Mouse (Mus musculus): ENCODE measurements around the gene Immp2l. TPM values are rescaled to one million over a fixed set of nuclear protein-coding genes. Genes with fewer than 3 reads are reported as not detected.

Gene Immp2l
- polyA plus RNA-seq, 1 experiment from 2014 or later = 16.6 TPM

GRCm38 (mm10) chr12:41111456-41111855 is 87.6 kb downstream of the Immp2l start:
- 28% methylated on average over 1 of the region's 1 CpGs for WGBS

GRCm38 (mm10) chr12:41112137-41112536 is 88.2 kb downstream of the Immp2l start:
- Histone ChIP-seq H3K27me3 (no peaks in the 10 kb centered on the region), H3K4me2 (no peak overlapping the region), H3K9me3 (no peaks in the 10 kb centered on the region), H3K4me3 (no peak overlapping the region), H3K36me3 (no peaks in the 10 kb centered on the region), H3K27ac (no peak overlapping the region), H3K9ac (no peak overlapping the region), H3K4me1 (no peaks in the 10 kb centered on the region)
- ATAC-seq (ENCODE audit: insufficient number of reproducible peaks, insufficient read depth, low FRiP score, low TSS enrichment, low read depth) = no peak
- WGBS = 71% methylated on average over 6 of the region's 6 CpGs

More at GRCm38 (mm10) chr12:41111456-41111855, 87.6 kb downstream of the Immp2l start:
- Histone ChIP-seq H3K4me2 (no peak overlapping the region), H3K4me1 (no peaks in the 10 kb centered on the region), H3K27ac (no peak overlapping the region), H3K27me3 (no peaks in the 10 kb centered on the region), H3K9me3 (no peaks in the 10 kb centered on the region), H3K9ac (no peak overlapping the region), H3K4me3 (no peak overlapping the region), H3K36me3 (no peaks in the 10 kb centered on the region)
- ATAC-seq (ENCODE audit: insufficient number of reproducible peaks, insufficient read depth, low FRiP score, low TSS enrichment, low read depth) = no peak

- Histone ChIP-seq H3K4me2 (no peak overlapping the region), H3K4me1 (no peaks in the 10 kb centered on the region), H3K9ac (no peak overlapping the region), H3K36me3 (no peaks in the 10 kb centered on the region), H3K27me3 (no peaks in the 10 kb centered on the region), H3K27ac (no peak overlapping the region), H3K4me3 (no peak overlapping the region), H3K9me3 (no peaks in the 10 kb centered on the region)
- ATAC-seq (ENCODE audit: insufficient number of reproducible peaks, insufficient read depth, low FRiP score, low TSS enrichment, low read depth) = no peak
Observed at GRCm38 (mm10) chr12:41118358-41118757, 94.5 kb downstream of the Immp2l start.

- no peak for ATAC-seq (ENCODE audit: insufficient number of reproducible peaks, insufficient read depth, low FRiP score, low TSS enrichment, low read depth)
- WGBS = 86% methylated on average over 6 of the region's 6 CpGs
- H3K9ac ChIP-seq = no peak overlapping the region
Observed at GRCm38 (mm10) chr12:41119657-41120056, 95.8 kb downstream of the Immp2l start.

GRCm38 (mm10) chr12:41123207-41123606 is 99.3 kb downstream of the Immp2l start:
- no peak overlapping the region for H3K9ac ChIP-seq
- ATAC-seq (ENCODE audit: insufficient number of reproducible peaks, insufficient read depth, low FRiP score, low TSS enrichment, low read depth) = no peak
- H3K4me3 ChIP-seq = no peak overlapping the region
- no peaks in the 10 kb centered on the region for H3K27me3 ChIP-seq
- no peaks in the 10 kb centered on the region for H3K9me3 ChIP-seq
- no peak overlapping the region for H3K27ac ChIP-seq
- no peak overlapping the region for H3K4me2 ChIP-seq
- H3K36me3 ChIP-seq = no peaks in the 10 kb centered on the region
- WGBS = 84% methylated on average over 2 of the region's 2 CpGs
- no peaks in the 10 kb centered on the region for H3K4me1 ChIP-seq

More at GRCm38 (mm10) chr12:41119657-41120056, 95.8 kb downstream of the Immp2l start:
- Histone ChIP-seq H3K27ac (no peak overlapping the region), H3K9me3 (no peaks in the 10 kb centered on the region), H3K4me2 (no peak overlapping the region), H3K4me3 (no peak overlapping the region), H3K27me3 (no peaks in the 10 kb centered on the region), H3K36me3 (no peaks in the 10 kb centered on the region), H3K4me1 (no peaks in the 10 kb centered on the region)

- H3K9me3 ChIP-seq = no peaks in the 10 kb centered on the region
- WGBS = 57% methylated on average over 3 of the region's 3 CpGs
- no peak overlapping the region for H3K4me3 ChIP-seq
- H3K27me3 ChIP-seq = no peaks in the 10 kb centered on the region
- H3K9ac ChIP-seq = no peak overlapping the region
- no peaks in the 10 kb centered on the region for H3K4me1 ChIP-seq
- no peak for ATAC-seq (ENCODE audit: insufficient number of reproducible peaks, insufficient read depth, low FRiP score, low TSS enrichment, low read depth)
- H3K27ac ChIP-seq = no peak overlapping the region
- H3K36me3 ChIP-seq = no peaks in the 10 kb centered on the region
- no peak overlapping the region for H3K4me2 ChIP-seq
Observed at GRCm38 (mm10) chr12:41134885-41135284, 111.0 kb downstream of the Immp2l start.

- 55% methylated on average over 4 of the region's 4 CpGs for WGBS
- H3K27ac ChIP-seq = no peak overlapping the region
Observed at GRCm38 (mm10) chr12:41159543-41159942, 135.7 kb downstream of the Immp2l start.

GRCm38 (mm10) chr12:41167802-41168201 is 143.9 kb downstream of the Immp2l start:
- Histone ChIP-seq H3K27me3 (no peaks in the 10 kb centered on the region), H3K9me3 (no peaks in the 10 kb centered on the region), H3K27ac (no peak overlapping the region), H3K4me3 (no peak overlapping the region), H3K4me2 (no peak overlapping the region), H3K9ac (no peak overlapping the region), H3K4me1 (peaks cover 6% of the 10 kb centered on the region; the same call in 1 of the 2 replicates), H3K36me3 (no peaks in the 10 kb centered on the region)
- ATAC-seq (ENCODE audit: insufficient number of reproducible peaks, insufficient read depth, low FRiP score, low TSS enrichment, low read depth) = no peak
- 76% methylated on average over 4 of the region's 4 CpGs for WGBS

More at GRCm38 (mm10) chr12:41159543-41159942, 135.7 kb downstream of the Immp2l start:
- Histone ChIP-seq H3K4me3 (no peak overlapping the region), H3K36me3 (no peaks in the 10 kb centered on the region), H3K9ac (no peak overlapping the region), H3K4me1 (no peaks in the 10 kb centered on the region), H3K27me3 (no peaks in the 10 kb centered on the region), H3K9me3 (no peaks in the 10 kb centered on the region), H3K4me2 (no peak overlapping the region)
- ATAC-seq (ENCODE audit: insufficient number of reproducible peaks, insufficient read depth, low FRiP score, low TSS enrichment, low read depth) = no peak

GRCm38 (mm10) chr12:41170051-41170450 is 146.2 kb downstream of the Immp2l start:
- H3K4me2 ChIP-seq = no peak overlapping the region
- H3K9ac ChIP-seq = no peak overlapping the region
- H3K9me3 ChIP-seq = no peaks in the 10 kb centered on the region
- no peaks in the 10 kb centered on the region for H3K27me3 ChIP-seq
- no peaks in the 10 kb centered on the region for H3K36me3 ChIP-seq
- H3K4me1 ChIP-seq = peaks cover 6% of the 10 kb centered on the region; the same call in 1 of the 2 replicates
- 62% methylated on average over 1 of the region's 1 CpGs for WGBS
- ATAC-seq (ENCODE audit: insufficient number of reproducible peaks, insufficient read depth, low FRiP score, low TSS enrichment, low read depth) = no peak
- no peak overlapping the region for H3K27ac ChIP-seq
- H3K4me3 ChIP-seq = no peak overlapping the region

GRCm38 (mm10) chr12:41182856-41183255 is 159.0 kb downstream of the Immp2l start:
- no peak overlapping the region for H3K9ac ChIP-seq
- no peak overlapping the region for H3K27ac ChIP-seq
- H3K4me2 ChIP-seq = no peak overlapping the region
- H3K27me3 ChIP-seq = no peaks in the 10 kb centered on the region
- no peaks in the 10 kb centered on the region for H3K4me1 ChIP-seq
- no peaks in the 10 kb centered on the region for H3K9me3 ChIP-seq
- no peak overlapping the region for H3K4me3 ChIP-seq
- no peak for ATAC-seq (ENCODE audit: insufficient number of reproducible peaks, insufficient read depth, low FRiP score, low TSS enrichment, low read depth)
- H3K36me3 ChIP-seq = no peaks in the 10 kb centered on the region

GRCm38 (mm10) chr12:41185060-41185459 is 161.2 kb downstream of the Immp2l start:
- ATAC-seq (ENCODE audit: insufficient number of reproducible peaks, insufficient read depth, low FRiP score, low TSS enrichment, low read depth) = no peak
- H3K27ac ChIP-seq = no peak overlapping the region
- H3K9ac ChIP-seq = no peak overlapping the region
- no peaks in the 10 kb centered on the region for H3K27me3 ChIP-seq
- H3K9me3 ChIP-seq = no peaks in the 10 kb centered on the region
- no peaks in the 10 kb centered on the region for H3K4me1 ChIP-seq
- no peaks in the 10 kb centered on the region for H3K36me3 ChIP-seq
- 83% methylated on average over 4 of the region's 4 CpGs for WGBS
- no peak overlapping the region for H3K4me3 ChIP-seq
- H3K4me2 ChIP-seq = no peak overlapping the region

- 90% methylated on average over 6 of the region's 6 CpGs for WGBS
Observed at GRCm38 (mm10) chr12:41185509-41185908, 161.6 kb downstream of the Immp2l start.

GRCm38 (mm10) chr12:41192829-41193228 is 168.9 kb downstream of the Immp2l start:
- Histone ChIP-seq H3K27ac (no peak overlapping the region), H3K9me3 (no peaks in the 10 kb centered on the region), H3K4me2 (no peak overlapping the region), H3K36me3 (no peaks in the 10 kb centered on the region), H3K4me3 (no peak overlapping the region), H3K4me1 (0 out of 2 replicates have a peak, but pooled peaks cover 6% of the 10 kb centered on the region), H3K9ac (no peak overlapping the region), H3K27me3 (no peaks in the 10 kb centered on the region)
- no peak for ATAC-seq (ENCODE audit: insufficient number of reproducible peaks, insufficient read depth, low FRiP score, low TSS enrichment, low read depth)
- 76% methylated on average over 3 of the region's 3 CpGs for WGBS

More at GRCm38 (mm10) chr12:41185509-41185908, 161.6 kb downstream of the Immp2l start:
- H3K4me3 ChIP-seq = no peak overlapping the region
- ATAC-seq (ENCODE audit: insufficient number of reproducible peaks, insufficient read depth, low FRiP score, low TSS enrichment, low read depth) = no peak
- no peaks in the 10 kb centered on the region for H3K9me3 ChIP-seq
- H3K27me3 ChIP-seq = no peaks in the 10 kb centered on the region
- H3K4me1 ChIP-seq = no peaks in the 10 kb centered on the region
- H3K36me3 ChIP-seq = no peaks in the 10 kb centered on the region
- H3K27ac ChIP-seq = no peak overlapping the region
- no peak overlapping the region for H3K9ac ChIP-seq
- no peak overlapping the region for H3K4me2 ChIP-seq
